Mouse (Mus musculus): ENCODE results near the gene Ntm.

Ntm gene

DNA sequence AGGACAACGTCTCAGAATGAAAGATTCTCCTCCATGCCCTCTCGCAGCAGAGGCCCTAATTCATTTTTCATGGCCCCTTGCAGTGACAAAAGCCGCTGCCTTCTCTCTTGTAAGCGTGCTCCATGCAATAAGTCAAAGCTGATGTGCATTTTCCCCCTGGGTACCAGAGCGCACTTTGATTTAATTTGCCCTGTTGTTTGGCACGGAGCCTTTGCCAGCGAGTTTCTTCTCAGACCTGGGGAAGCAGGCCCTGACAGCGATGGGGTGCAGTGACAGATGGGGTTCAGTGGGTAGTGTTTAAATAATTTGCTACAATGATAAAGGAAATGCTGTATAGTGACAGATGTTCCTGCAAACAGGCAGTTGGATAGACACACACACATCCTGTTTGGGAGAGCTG lies 904.1 kb downstream of the Ntm start:
- no peak for DNase-seq (ENCODE audit: low spot score in 2 of 2)

- DNase-seq (ENCODE audit: low spot score in 2 of 2), result no peak
Measured at GRCm38 (mm10) chr9:29055637-29056036, 907.3 kb downstream of the Ntm start.

DNA sequence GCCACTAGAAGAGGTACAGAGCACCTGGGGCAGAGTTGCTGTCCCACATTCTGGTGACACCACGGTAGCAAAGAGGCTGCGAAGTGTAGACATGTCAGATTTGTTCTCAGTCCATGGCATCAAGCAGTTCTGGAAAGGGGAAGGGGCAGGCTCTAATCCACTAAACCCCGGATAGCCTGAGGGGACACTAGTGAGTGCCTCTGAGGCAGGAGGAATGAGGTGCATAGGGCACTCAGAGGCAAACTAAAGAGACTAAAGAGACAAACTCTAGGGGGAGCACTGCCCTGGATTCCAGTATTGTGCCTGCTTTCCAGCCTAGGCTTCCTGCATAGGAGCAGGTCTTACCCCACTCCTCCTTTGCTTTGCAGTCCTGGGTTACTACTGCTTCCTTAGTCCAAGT lies 926.5 kb downstream of the Ntm start:
- DNase-seq (ENCODE audit: low spot score in 2 of 2), result no peak

DNA sequence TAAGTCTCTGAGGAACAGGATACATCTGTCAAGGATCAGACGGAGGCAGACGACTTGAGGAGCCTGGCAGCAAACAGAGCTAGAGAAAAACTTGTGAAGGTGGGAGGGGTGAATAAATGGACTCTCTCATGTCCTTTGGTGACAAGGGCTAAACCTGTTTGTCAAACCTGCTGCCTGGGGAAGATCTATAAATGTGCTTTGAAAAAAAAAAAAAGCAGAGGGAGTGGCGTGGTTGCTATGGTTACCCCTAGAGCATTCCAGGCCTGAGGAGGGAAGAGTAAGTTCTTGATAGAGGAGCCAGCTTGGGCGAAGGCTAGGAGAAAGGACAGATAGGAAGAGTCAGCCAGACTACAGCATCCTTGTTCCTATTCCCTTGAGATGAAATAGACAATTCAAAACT lies 926.9 kb downstream of the Ntm start:
- no peak for DNase-seq (ENCODE audit: low spot score in 2 of 2)

DNA sequence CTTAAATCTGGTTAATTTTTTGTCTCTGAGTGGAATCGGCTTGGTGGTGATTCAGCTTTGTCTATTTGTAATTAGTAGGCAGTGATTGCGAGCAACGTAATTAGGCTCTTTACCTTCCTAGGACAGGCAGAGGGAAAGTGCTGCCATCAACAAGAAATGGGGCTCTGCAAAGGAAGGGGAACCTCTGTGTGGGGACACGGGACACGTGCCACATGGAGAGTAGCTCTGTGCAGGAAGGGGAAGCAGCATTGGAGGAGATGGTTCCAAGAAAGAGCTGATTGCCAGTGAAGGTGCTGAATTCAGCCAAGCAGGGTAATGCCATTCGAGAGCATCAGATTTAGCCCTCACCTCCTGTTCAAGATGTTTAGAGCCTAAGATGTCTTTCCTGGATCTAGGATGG lies 936.5 kb downstream of the Ntm start:
- no peak for DNase-seq (ENCODE audit: low spot score in 2 of 2)

- no peak for DNase-seq (ENCODE audit: low spot score in 2 of 2)
Measured at GRCm38 (mm10) chr9:29025603-29026002, 937.3 kb downstream of the Ntm start.

DNA sequence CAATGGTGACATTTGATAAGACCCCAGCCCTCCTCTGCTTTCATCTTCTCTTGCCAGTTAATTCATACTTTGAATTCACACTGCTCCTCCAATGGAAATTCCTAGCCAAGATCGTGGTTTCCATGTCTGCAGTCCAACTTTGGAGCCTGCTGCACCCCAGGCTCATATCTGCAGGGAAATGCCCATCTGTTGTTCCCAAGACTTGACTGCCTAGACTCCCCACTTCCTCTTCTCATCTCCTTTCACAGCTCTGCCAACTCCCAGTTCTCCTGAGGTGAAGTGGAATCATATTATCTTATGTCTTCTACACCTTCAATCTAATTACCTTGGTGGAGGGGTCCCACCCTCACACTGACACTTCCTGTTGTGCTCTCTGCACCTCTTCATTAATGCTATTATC lies 937.8 kb downstream of the Ntm start:
- DNase-seq (ENCODE audit: low spot score in 2 of 2), result no peak

GRCm38 (mm10) chr9:29016879-29017278 lies 946.1 kb downstream of the Ntm start:
- no peak for DNase-seq (ENCODE audit: low spot score in 2 of 2)

GRCm38 (mm10) chr9:29013881-29014280 lies 949.1 kb downstream of the Ntm start:
- DNase-seq (ENCODE audit: low spot score in 2 of 2), result no peak

DNA sequence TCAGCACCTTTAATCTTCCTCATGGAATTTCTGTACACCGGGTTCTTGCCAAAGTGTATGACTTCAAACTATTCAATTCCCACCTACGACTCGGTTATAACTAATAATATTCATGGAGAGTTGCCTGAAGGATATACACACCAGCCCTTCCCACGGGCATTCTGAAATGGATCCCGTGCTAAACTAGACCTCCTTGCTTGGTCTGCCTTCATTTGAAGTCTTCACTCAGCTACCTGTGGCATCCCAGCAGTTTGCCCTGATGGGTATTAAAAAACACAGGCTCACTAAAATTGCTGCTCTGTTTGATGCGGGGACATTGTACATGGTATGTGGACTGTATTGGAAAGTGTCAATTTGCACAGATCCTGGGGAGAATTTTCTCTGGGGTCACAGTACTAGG lies 950.4 kb downstream of the Ntm start:
- DNase-seq (ENCODE audit: low spot score in 2 of 2), result no peak

DNA sequence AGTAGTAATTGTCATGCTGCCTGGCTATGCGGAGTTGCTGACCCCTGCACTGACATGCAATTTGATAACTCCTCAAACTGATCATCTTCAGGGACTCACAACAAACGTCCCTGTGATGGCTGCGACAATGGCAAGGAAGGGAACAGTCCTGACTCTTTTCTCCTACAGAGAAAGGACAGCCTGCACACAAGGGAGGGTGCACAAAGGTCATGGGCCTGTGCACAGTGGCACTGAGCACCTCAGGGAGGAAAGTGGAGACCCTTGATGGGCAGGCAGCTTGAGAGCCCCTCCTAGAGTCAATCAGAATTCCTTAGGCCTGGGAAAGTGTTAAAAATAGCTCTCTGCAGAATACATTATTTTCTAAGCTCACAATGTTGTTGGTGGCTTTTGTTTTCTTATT lies 951.5 kb downstream of the Ntm start:
- no peak for DNase-seq (ENCODE audit: low spot score in 2 of 2)

- DNase-seq (ENCODE audit: low spot score in 2 of 2), result no peak
Measured at GRCm38 (mm10) chr9:29004534-29004933, 958.4 kb downstream of the Ntm start.

DNA sequence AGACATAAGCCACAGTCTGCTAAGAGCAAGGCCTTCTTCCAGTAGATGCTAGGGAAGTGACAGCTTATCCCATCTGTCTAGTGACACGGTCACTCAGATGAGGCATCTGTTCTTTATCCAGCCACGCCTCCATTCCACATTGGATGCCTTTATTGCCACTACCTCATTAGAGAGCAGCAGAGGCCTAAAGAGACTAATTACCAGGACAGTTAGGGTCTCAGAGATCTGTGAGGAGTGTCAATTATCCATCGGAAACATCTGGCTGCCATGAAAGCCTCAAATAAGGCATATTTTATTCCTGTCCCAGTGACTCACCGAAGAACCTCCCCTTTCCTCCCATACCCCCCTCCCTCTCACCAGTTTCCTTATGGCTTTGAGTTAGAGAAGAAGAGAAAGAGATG lies 963.0 kb downstream of the Ntm start:
- no peak for DNase-seq (ENCODE audit: low spot score in 2 of 2)

DNA sequence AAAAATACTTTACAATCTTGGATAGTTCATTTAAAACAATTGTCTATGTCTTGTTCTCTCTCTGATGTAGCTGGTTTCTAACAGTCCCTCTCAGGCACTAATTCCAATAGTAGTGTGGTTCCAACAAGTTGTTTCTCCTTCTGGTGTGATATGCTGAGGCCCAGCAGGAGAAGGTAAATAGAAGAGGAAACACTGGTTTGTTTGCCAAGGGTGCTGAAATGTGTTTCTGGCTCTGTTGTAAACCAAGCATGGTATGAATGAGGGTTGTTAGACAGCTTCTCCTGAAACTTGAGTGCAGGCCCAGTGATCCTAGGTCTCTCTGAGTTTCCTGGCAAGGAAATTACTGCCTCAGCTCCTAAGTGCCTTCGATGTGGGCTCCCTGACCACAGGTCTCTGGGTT lies 985.7 kb downstream of the Ntm start:
- DNase-seq (ENCODE audit: low spot score in 2 of 2), result no peak

GRCm38 (mm10) chr9:28969455-28969854 lies 993.5 kb downstream of the Ntm start:
- no peak for DNase-seq (ENCODE audit: low spot score in 2 of 2)

Measured in urinary bladder, adult 18-20 months (tissue).